Mouse (Mus musculus) heart, adult 2 months (tissue): ENCODE measurements around the gene Hdgfl3.

Experiments
- CTCF ChIP-seq: fragments of 200-600 bp; IDR thresholded peaks from 2 replicates; pipeline ENCODE4 v1.8.1; 2022; ENCODE audit warnings: antibody characterized with exemption, mild to moderate bottlenecking, moderate library complexity
- EP300 ChIP-seq: fragments of 200-500 bp; IDR thresholded peaks from 2 replicates; pipeline ENCODE4 v1.6.1; 2011; ENCODE audit warnings: low read depth, low read length, control low read depth; ENCODE audit not compliant: insufficient read depth
- POLR2A ChIP-seq: fragments of 200-500 bp; IDR thresholded peaks from 2 replicates; pipeline ENCODE4 v1.6.1; 2011; ENCODE audit warnings: mild to moderate bottlenecking, low read depth, low read length, control low read depth; ENCODE audit not compliant: insufficient read depth

DNA sequence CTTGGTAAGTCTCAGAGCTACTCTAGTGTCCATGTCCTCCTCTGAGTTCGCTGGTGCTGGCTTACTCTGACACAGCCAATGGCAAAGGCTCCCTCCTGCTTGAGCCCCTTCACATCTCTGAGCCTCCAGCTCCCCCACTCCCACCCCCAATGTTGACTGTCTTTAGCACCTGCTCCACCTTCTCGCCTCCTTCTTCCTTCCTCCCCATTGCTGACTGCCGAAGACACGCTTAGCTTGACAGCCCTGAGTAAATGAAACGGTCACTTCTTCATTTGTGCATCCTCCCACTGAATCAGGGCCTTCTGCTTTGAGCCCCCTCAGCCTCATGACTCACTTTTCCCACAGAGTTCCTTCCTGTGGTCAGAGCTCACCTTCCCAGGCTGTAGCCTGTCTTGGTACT is 73.3 kb downstream of the Hdgfl3 start:
- no peak for TF ChIP-seq POLR2A
- no peak for TF ChIP-seq CTCF
- TF ChIP-seq EP300: no peak
